Mouse (Mus musculus): Measurements from ENCODE around the gene Pum2.

DNA sequence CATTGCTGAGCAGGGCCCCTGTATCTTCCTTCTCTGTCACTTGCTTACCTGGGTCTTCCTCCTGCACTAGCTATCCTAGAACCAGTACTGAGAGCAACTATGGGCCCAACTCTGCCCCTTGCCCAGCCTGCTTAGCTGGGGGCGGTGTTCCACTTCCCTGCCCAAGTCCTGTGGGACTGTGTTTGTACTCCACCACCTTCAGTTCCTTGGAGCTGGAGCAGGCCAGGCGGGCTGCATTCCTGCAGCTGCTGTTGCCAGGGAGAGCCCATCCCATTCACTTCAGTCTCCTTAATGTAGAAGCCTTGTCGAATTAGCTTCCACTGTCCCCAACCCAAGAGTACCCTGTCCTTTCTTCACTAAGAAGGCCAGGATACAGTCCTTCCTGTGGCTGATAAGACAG, 114.5 kb downstream of the Pum2 start:
- TF ChIP-seq CTCF (IDR thresholded peaks at IDR 0.05; ENCODE audit: extremely low read depth, insufficient read depth, low read length) (no peak), POLR2A (IDR thresholded peaks at IDR 0.05; ENCODE audit: extremely low read depth, insufficient read depth, low read length) (no peak)
